In genomic region chr7:97788190-97788668, GRCm38 (mm10) we compare ENCODE assay signal across 8 mouse cellular contexts. TPM values are rescaled to one million over a fixed set of nuclear protein-coding genes. Genes with fewer than 3 reads are reported as not detected.
A peak's percentile ranks its signal among the peaks of the same experiment; 100 is the strongest.
DNase-seq lines count a peak whose midpoint lies in the region; ATAC-seq and TF ChIP-seq lines count a peak whose summit lies in the region.

TSS of gene Pak1 (plus strand) at chr7:97788541.

- no peak for TF ChIP-seq RAD21 in CH12.LX (IDR thresholded peaks at IDR 0.05; ENCODE audit: low read depth, low read length)

- H3K4me1 ChIP-seq in CH12.LX (ENCODE audit: control insufficient read depth in 1 of 2, insufficient read depth in 2 of 2), result no peaks in the 10 kb centered on the region
- H3K4me1 ChIP-seq in forebrain, embryonic 11.5 days (replicated peaks; ENCODE audit: control insufficient read depth, insufficient read depth, low read length), result 0 out of 2 replicates have a peak, but pooled peaks cover 2% of the 10 kb centered on the region
- H3K4me1 ChIP-seq in heart, postnatal 0 days (ENCODE audit: control insufficient read depth, insufficient read depth), result peaks cover 6% of the 10 kb centered on the region; the same call in 1 of the 2 replicates
- H3K4me1 ChIP-seq in liver, embryonic 15.5 days (replicated peaks), result peaks cover 14% of the 10 kb centered on the region
- peaks cover 17% of the 10 kb centered on the region for H3K4me1 ChIP-seq in neural tube, embryonic 12.5 days

- dilution Hi-C loops in CH12.LX (cut with MboI; ENCODE audit: extremely low pct_ligation_motif_present, extremely low pct_unique_long_range_greater_than_20kb, low sequenced_read_pairs), result no loop called here

- TF ChIP-seq EP300 in CH12.LX (IDR thresholded peaks at IDR 0.05; ENCODE audit: low read length), result no peak
- no peak for TF ChIP-seq EP300 in heart, postnatal 0 days (IDR thresholded peaks at IDR 0.05; ENCODE audit: low read depth)

- TF ChIP-seq CTCF in CH12.LX (conservative IDR thresholded peaks at IDR 0.05 in 1 of 2, IDR thresholded peaks at IDR 0.05 in 1 of 2; ENCODE audit: low read depth in 2 of 2, low read length in 2 of 2), result no peak
- no peak for TF ChIP-seq CTCF in heart, postnatal 0 days (IDR thresholded peaks at IDR 0.05; ENCODE audit: low read depth)

- peak within 1 kb of the TSS; percentile 70 for H3K4me2 ChIP-seq in CH12.LX (ENCODE audit: insufficient read depth, low read depth, poor library complexity, severe bottlenecking)
- H3K4me2 ChIP-seq in forebrain, embryonic 11.5 days (ENCODE audit: low read depth, low read length, severe bottlenecking), result peak within 1 kb of the TSS; percentile 95
- peak within 1 kb of the TSS; percentile 92 for H3K4me2 ChIP-seq in heart, postnatal 0 days (ENCODE audit: low read depth, low read length)
- H3K4me2 ChIP-seq in liver, embryonic 15.5 days, result peak within 1 kb of the TSS; percentile 94
- peak within 1 kb of the TSS; percentile 91 for H3K4me2 ChIP-seq in neural tube, embryonic 12.5 days (replicated peaks)

- in situ Hi-C loops in CH12.LX (cut with MboI; ENCODE audit: low pct_ligation_motif_present, low pct_unique_long_range_greater_than_20kb, low sequenced_read_pairs), result no loop called here

- no peak for TF ChIP-seq POLR2A in CH12.LX (IDR thresholded peaks at IDR 0.05; ENCODE audit: low read depth, low read length)

- peak within 1 kb of the TSS in 1 of 3 experiments; percentile 60 for H3K4me3 ChIP-seq in CH12.LX (replicated peaks in 1 of 3; ENCODE audit: low read depth in 2 of 3, low read length in 2 of 3, poor library complexity in 1 of 3)
- peak within 1 kb of the TSS; percentile 81 for H3K4me3 ChIP-seq in forebrain, embryonic 11.5 days (ENCODE audit: low read depth, low read length)
- H3K4me3 ChIP-seq in heart, postnatal 0 days (ENCODE audit: low read depth, low read length), result peak within 1 kb of the TSS; percentile 73
- peak within 1 kb of the TSS; percentile 67 for H3K4me3 ChIP-seq in liver, embryonic 15.5 days (replicated peaks)
- H3K4me3 ChIP-seq in neural tube, embryonic 12.5 days, result peak within 1 kb of the TSS; percentile 87

- WGBS in forebrain, embryonic 11.5 days, result under 1% methylated on average over 44 of the region's 46 CpGs
- WGBS in heart, postnatal 0 days, result under 1% methylated on average over 43 of the region's 46 CpGs
- WGBS in liver, embryonic 15.5 days (ENCODE audit: insufficient replicate concordance), result under 1% methylated on average over 46 of the region's 46 CpGs
- 1% methylated on average over 43 of the region's 46 CpGs for WGBS in neural tube, embryonic 12.5 days

- peaks cover 9% of the 10 kb centered on the region for H3K9me3 ChIP-seq in CH12.LX (replicated peaks; ENCODE audit: low read length)
- no peaks in the 10 kb centered on the region for H3K9me3 ChIP-seq in forebrain, embryonic 11.5 days (ENCODE audit: control insufficient read depth, low read length)
- no peaks in the 10 kb centered on the region for H3K9me3 ChIP-seq in heart, postnatal 0 days (replicated peaks; ENCODE audit: control insufficient read depth, low read length)
- H3K9me3 ChIP-seq in liver, embryonic 15.5 days (replicated peaks), result no peaks in the 10 kb centered on the region
- no peaks in the 10 kb centered on the region for H3K9me3 ChIP-seq in neural tube, embryonic 12.5 days

- no peak within 1 kb of the TSS for H3K9ac ChIP-seq in CH12.LX (ENCODE audit: insufficient read depth, low read depth)
- peak within 1 kb of the TSS; percentile 83 for H3K9ac ChIP-seq in forebrain, embryonic 11.5 days (ENCODE audit: low read length)
- H3K9ac ChIP-seq in heart, postnatal 0 days (replicated peaks; ENCODE audit: low read depth, low read length), result peak within 1 kb of the TSS; percentile 45
- peak within 1 kb of the TSS; percentile 49 for H3K9ac ChIP-seq in liver, embryonic 15.5 days
- peak within 1 kb of the TSS; percentile 89 for H3K9ac ChIP-seq in neural tube, embryonic 12.5 days

- H3K27me3 ChIP-seq in CH12.LX (replicated peaks), result peaks cover 28% of the 10 kb centered on the region
- H3K27me3 ChIP-seq in forebrain, embryonic 11.5 days (ENCODE audit: control insufficient read depth, insufficient read depth, low read length), result no peaks in the 10 kb centered on the region
- peaks cover 54% of the 10 kb centered on the region for H3K27me3 ChIP-seq in heart, postnatal 0 days (ENCODE audit: control insufficient read depth, insufficient read depth, low read length)
- H3K27me3 ChIP-seq in liver, embryonic 15.5 days, result peaks cover 85% of the 10 kb centered on the region
- no peaks in the 10 kb centered on the region for H3K27me3 ChIP-seq in neural tube, embryonic 12.5 days (replicated peaks)

- H3K36me3 ChIP-seq in CH12.LX (replicated peaks in 1 of 2; ENCODE audit: control insufficient read depth in 1 of 2, insufficient read depth in 1 of 2, low read length in 1 of 2), result no peaks in the 10 kb centered on the region
- H3K36me3 ChIP-seq in forebrain, embryonic 11.5 days (ENCODE audit: control insufficient read depth, insufficient read depth, low read length), result no peaks in the 10 kb centered on the region
- no peaks in the 10 kb centered on the region for H3K36me3 ChIP-seq in heart, postnatal 0 days (replicated peaks; ENCODE audit: control insufficient read depth, insufficient read depth, low read length)
- no peaks in the 10 kb centered on the region for H3K36me3 ChIP-seq in liver, embryonic 15.5 days (replicated peaks)
- no peaks in the 10 kb centered on the region for H3K36me3 ChIP-seq in neural tube, embryonic 12.5 days

- no peaks in the 10 kb centered on the region for H3K79me2 ChIP-seq in CH12.LX (replicated peaks; ENCODE audit: control insufficient read depth, extremely low read depth, insufficient read depth, poor library complexity, severe bottlenecking)

- no peak within 1 kb of the TSS for H3K27ac ChIP-seq in CH12.LX (ENCODE audit: insufficient read depth, low read depth)
- no peak within 1 kb of the TSS for H3K27ac ChIP-seq in forebrain, embryonic 11.5 days (ENCODE audit: low read depth, low read length)
- no peak within 1 kb of the TSS for H3K27ac ChIP-seq in heart, postnatal 0 days (ENCODE audit: low read depth)
- H3K27ac ChIP-seq in liver, embryonic 15.5 days (replicated peaks), result no peak within 1 kb of the TSS
- peak within 1 kb of the TSS; percentile 64; the same call in 1 of the 2 replicates for H3K27ac ChIP-seq in neural tube, embryonic 12.5 days

- DNase-seq in CH12.LX (ENCODE audit: extremely low read depth), result no peak
- peak; percentile 70 for DNase-seq in c-Kit-positive CD71-negative TER-119-negative erythroid progenitor cells, embryonic 14.5 days (ENCODE audit: low read depth)
- DNase-seq in forebrain, embryonic 11.5 days (ENCODE audit: low spot score), result peak; percentile 95
- no peak for DNase-seq in heart, postnatal 0 days (ENCODE audit: low spot score)
- peak; percentile 86 to 90 for DNase-seq in kidney, postnatal 4 days
- DNase-seq in telencephalon, adult 2 months (ENCODE audit: low read depth, low spot score), result peak; percentile 54

- ATAC-seq in forebrain, embryonic 11.5 days (replicated peaks; ENCODE audit: low FRiP score), result peak; percentile 96
- ATAC-seq in heart, postnatal 0 days (ENCODE audit: insufficient read depth, low read depth), result peak; percentile 79
- ATAC-seq in liver, embryonic 15.5 days (ENCODE audit: insufficient read depth), result peak; percentile 78
- ATAC-seq in neural tube, embryonic 12.5 days (ENCODE audit: low FRiP score, low read depth), result peak; percentile 95

TF ChIP-seq in CH12.LX, 34 proteins besides CTCF, POLR2A, EP300 and RAD21:
- TF ChIP-seq ZC3H11A (IDR thresholded peaks at IDR 0.05; ENCODE audit: low read depth, low read length), result no peak
- no peak for TF ChIP-seq USF1 (IDR thresholded peaks at IDR 0.05; ENCODE audit: low read depth, low read length)

RNA-seq across cellular contexts. Expression of gene Pak1, which starts in this region (rescaled TPM):
- total RNA-seq in CH12.LX (2012; rRNA removed) (0.92 and 0.93 TPM in 2 replicates), CH12.LX (2014; rRNA removed) (4.1 and 4.2 TPM in 2 replicates)
- 5.4 TPM in 2 replicates for polyA plus RNA-seq in CH12.LX (2012; ENCODE audit: insufficient read length, low read depth)
- polyA plus RNA-seq in forebrain, embryonic 11.5 days (2014; fragmentation: Nextera tagmentation; extraction: Ambion mirVana), result 72.2 and 87.2 TPM in 2 replicates
- total RNA-seq in heart, postnatal 0 days (2014; rRNA removed; ENCODE audit: low replicate concordance), result 1.2 and 1.5 TPM in 2 replicates
- polyA plus RNA-seq in heart, postnatal 0 days (2015; fragmentation: Nextera tagmentation; extraction: Ambion mirVana), result 0.79 and 0.86 TPM in 2 replicates
- 9.3 and 9.5 TPM in 2 replicates for polyA plus RNA-seq in liver, embryonic 15.5 days (2015; fragmentation: Nextera tagmentation; extraction: Ambion mirVana)
- 97.7 and 105 TPM in 2 replicates for polyA plus RNA-seq in neural tube, embryonic 12.5 days (2016; fragmentation: Nextera tagmentation; extraction: Ambion mirVana)

Comparison
In these comparisons a context has a peak if more than half of its experiments do, and no peak if none do; other contexts are left out.
1. DNase-seq: peak in c-Kit-positive CD71-negative TER-119-negative erythroid progenitor cells, embryonic 14.5 days (single experiment), forebrain, embryonic 11.5 days (single experiment), kidney, postnatal 4 days (2 of 2) and telencephalon, adult 2 months (single experiment); none in CH12.LX (single experiment) and heart, postnatal 0 days (single experiment).
2. Peak in every context shown above with its lines, with median percentiles within 50 percentile points of each other: H3K4me2 ChIP-seq and ATAC-seq.